Mouse (Mus musculus): ENCODE measurements around the gene Etl4. TPM values are rescaled to one million over a fixed set of nuclear protein-coding genes. Genes with fewer than 3 reads are reported as not detected.

Etl4 gene
- polyA plus RNA-seq, 1 experiment from 2014 or later = 12.3 TPM

GRCm38 (mm10) chr2:20770171-20770570, 860.6 kb downstream of the Etl4 start:
- Histone ChIP-seq H3K4me1 (replicated peaks) (no peaks in the 10 kb centered on the region), H3K9ac (no peak overlapping the region), H3K27ac (ENCODE audit: poor library complexity, severe bottlenecking) (no peak overlapping the region), H3K4me3 (no peak overlapping the region), H3K27me3 (replicated peaks) (no peaks in the 10 kb centered on the region), H3K36me3 (peaks cover 4% of the 10 kb centered on the region; the same call in 1 of the 2 replicates), H3K4me2 (no peak overlapping the region), H3K9me3 (replicated peaks) (no peaks in the 10 kb centered on the region)
- no peak for ATAC-seq (ENCODE audit: insufficient number of reproducible peaks, low FRiP score)

- no peaks in the 10 kb centered on the region for H3K27me3 ChIP-seq (replicated peaks)
- 60% methylated on average over 2 of the region's 2 CpGs for WGBS
- H3K9me3 ChIP-seq (replicated peaks) = no peaks in the 10 kb centered on the region
- H3K9ac ChIP-seq = no peak overlapping the region
- H3K27ac ChIP-seq (ENCODE audit: poor library complexity, severe bottlenecking) = no peak overlapping the region
- H3K4me3 ChIP-seq = no peak overlapping the region
- H3K4me1 ChIP-seq (replicated peaks) = no peaks in the 10 kb centered on the region
- no peak for ATAC-seq (ENCODE audit: insufficient number of reproducible peaks, low FRiP score)
- no peak overlapping the region for H3K4me2 ChIP-seq
- peaks cover 4% of the 10 kb centered on the region; the same call in 1 of the 2 replicates for H3K36me3 ChIP-seq
Observed at GRCm38 (mm10) chr2:20774462-20774861, 864.9 kb downstream of the Etl4 start.

DNA sequence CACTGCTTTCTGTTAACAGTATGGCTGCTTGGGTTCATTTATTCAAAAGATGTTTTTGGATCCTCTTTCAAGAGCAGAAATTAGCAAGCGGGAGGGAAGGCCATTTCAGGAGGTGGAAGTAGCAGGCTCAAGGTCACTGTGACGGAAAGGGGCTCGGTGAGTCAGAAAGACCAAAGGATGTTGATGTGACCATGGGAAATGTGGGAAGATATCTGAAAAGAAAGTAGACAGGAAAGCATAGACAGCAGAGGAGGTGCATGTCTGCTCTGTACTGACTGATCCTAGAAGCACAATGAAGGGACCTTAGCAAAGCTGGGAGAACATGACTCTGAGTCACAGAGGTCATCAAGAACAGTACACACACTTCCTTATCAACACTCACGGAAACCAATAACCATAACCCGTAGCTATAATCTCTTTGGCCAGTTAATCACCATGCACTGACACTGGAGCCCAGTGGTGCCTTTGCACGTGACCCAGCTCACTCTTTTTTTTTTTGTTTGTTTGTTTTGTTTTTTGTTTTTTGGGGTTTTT, 866.7 kb downstream of the Etl4 start:
- Histone ChIP-seq H3K4me3 (no peak overlapping the region), H3K4me2 (no peak overlapping the region), H3K9ac (no peak overlapping the region), H3K27ac (ENCODE audit: poor library complexity, severe bottlenecking) (no peak overlapping the region; the same call in 1 of the 2 replicates), H3K9me3 (replicated peaks) (no peaks in the 10 kb centered on the region), H3K4me1 (replicated peaks) (no peaks in the 10 kb centered on the region), H3K36me3 (no peaks in the 10 kb centered on the region), H3K27me3 (replicated peaks) (no peaks in the 10 kb centered on the region)
- ATAC-seq (ENCODE audit: insufficient number of reproducible peaks, low FRiP score) = peak; percentile 57; the same call in 1 of the 2 replicates
- WGBS = 53% methylated on average over 6 of the region's 6 CpGs

- WGBS = 75% methylated on average over 6 of the region's 6 CpGs
- no peak overlapping the region for H3K27ac ChIP-seq (ENCODE audit: poor library complexity, severe bottlenecking)
Observed at GRCm38 (mm10) chr2:20777931-20778330, 868.4 kb downstream of the Etl4 start.

DNA sequence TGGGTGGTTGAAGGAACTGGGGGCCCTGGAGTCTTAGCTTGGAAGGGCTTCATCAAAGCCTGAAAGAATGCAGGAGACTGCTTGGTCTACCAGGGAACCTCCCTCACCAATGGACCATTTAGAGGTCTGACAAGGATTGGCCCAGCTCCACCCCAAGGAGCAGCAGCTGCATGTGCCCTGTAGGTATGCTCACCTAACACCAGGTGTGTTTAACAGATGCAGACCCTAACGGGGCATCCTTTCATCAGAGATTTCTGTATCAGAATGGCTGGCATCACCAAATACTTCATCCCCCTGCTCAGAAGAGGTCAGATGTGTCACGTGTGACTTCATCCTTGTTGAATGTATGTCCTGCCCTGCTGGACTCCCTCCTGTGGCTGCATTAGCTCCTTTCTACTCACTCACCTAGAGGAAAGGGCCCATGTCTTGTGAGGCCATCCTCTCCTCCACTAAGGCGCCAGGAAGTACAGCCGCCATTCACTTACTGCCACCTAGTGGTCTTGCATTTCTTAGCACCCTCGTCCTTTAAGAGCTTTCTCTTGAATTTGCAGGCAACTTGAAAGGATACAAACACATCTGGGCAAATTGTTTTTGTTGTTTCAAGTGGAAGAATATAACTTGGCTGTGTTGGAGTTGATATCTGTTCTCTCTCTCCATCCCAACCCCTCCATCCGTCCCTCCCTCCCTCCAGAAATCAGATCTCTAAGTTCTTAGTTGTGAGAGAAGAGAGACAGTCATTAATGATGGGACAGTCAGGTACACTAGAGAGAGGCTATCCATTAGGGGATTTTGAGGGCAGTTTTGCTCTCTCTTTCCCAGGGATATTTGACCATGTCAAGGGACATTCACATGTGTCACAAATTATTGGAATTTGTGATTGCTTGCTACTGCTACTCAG, 870.2 kb downstream of the Etl4 start:
- no peaks in the 10 kb centered on the region for H3K4me1 ChIP-seq (replicated peaks)
- WGBS = 29% methylated on average over 6 of the region's 6 CpGs
- H3K27ac ChIP-seq (ENCODE audit: poor library complexity, severe bottlenecking) = no peak overlapping the region
- no peaks in the 10 kb centered on the region for H3K9me3 ChIP-seq (replicated peaks)
- ATAC-seq (ENCODE audit: insufficient number of reproducible peaks, low FRiP score) = no peak; the same call in 1 of the 2 replicates
- 0 out of 2 replicates have a peak, but pooled peaks cover 2% of the 10 kb centered on the region for H3K36me3 ChIP-seq
- no peak overlapping the region for H3K4me2 ChIP-seq
- H3K9ac ChIP-seq = no peak overlapping the region
- no peaks in the 10 kb centered on the region for H3K27me3 ChIP-seq (replicated peaks)
- H3K4me3 ChIP-seq = no peak overlapping the region

More at GRCm38 (mm10) chr2:20777931-20778330, 868.4 kb downstream of the Etl4 start:
- H3K27me3 ChIP-seq (replicated peaks) = no peaks in the 10 kb centered on the region
- no peak overlapping the region for H3K4me2 ChIP-seq
- H3K4me1 ChIP-seq (replicated peaks) = no peaks in the 10 kb centered on the region
- 0 out of 2 replicates have a peak, but pooled peaks cover 2% of the 10 kb centered on the region for H3K36me3 ChIP-seq
- H3K9me3 ChIP-seq (replicated peaks) = no peaks in the 10 kb centered on the region
- no peak for ATAC-seq (ENCODE audit: insufficient number of reproducible peaks, low FRiP score)
- no peak overlapping the region for H3K4me3 ChIP-seq
- no peak overlapping the region for H3K9ac ChIP-seq

GRCm38 (mm10) chr2:20801236-20801890, 891.8 kb downstream of the Etl4 start:
- Histone ChIP-seq H3K36me3 (peaks cover 24% of the 10 kb centered on the region), H3K4me1 (replicated peaks) (no peaks in the 10 kb centered on the region), H3K4me2 (no peak overlapping the region), H3K27ac (ENCODE audit: poor library complexity, severe bottlenecking) (no peak overlapping the region), H3K9ac (no peak overlapping the region), H3K9me3 (replicated peaks) (no peaks in the 10 kb centered on the region), H3K4me3 (no peak overlapping the region), H3K27me3 (replicated peaks) (no peaks in the 10 kb centered on the region)
- 70% methylated on average over 8 of the region's 8 CpGs for WGBS
- no peak for ATAC-seq (ENCODE audit: insufficient number of reproducible peaks, low FRiP score)

DNA sequence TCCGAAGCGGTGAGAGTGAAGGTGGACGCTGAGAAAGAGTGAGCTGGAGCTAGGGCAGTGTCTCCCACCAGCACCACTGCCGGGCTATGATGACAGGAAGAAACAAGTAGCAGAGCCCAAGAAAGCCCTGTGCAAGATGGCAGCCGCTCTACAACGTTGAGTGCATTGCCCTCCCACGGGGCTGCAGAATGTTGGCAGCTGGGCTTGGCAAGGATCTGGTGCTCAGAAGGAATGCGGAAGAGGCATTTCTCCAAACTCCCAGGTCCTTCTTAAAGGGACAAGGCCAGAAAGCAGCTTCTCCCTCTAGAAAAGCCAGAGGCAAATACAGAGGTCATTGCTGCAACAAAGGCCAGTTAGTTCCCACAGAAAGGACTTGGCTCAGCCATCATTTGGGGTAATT, 901.9 kb downstream of the Etl4 start:
- 72% methylated on average over 8 of the region's 8 CpGs for WGBS
- H3K9me3 ChIP-seq (replicated peaks) = no peaks in the 10 kb centered on the region

GRCm38 (mm10) chr2:20813986-20814385, 904.4 kb downstream of the Etl4 start:
- H3K4me1 ChIP-seq (replicated peaks) = peaks cover 5% of the 10 kb centered on the region; the same call in 1 of the 2 replicates
- 81% methylated on average over 2 of the region's 2 CpGs for WGBS
- H3K36me3 ChIP-seq = no peaks in the 10 kb centered on the region; the same call in 1 of the 2 replicates
- no peak for ATAC-seq (ENCODE audit: insufficient number of reproducible peaks, low FRiP score)
- no peaks in the 10 kb centered on the region for H3K27me3 ChIP-seq (replicated peaks)
- no peaks in the 10 kb centered on the region for H3K9me3 ChIP-seq (replicated peaks)
- H3K4me2 ChIP-seq = no peak overlapping the region
- H3K27ac ChIP-seq (ENCODE audit: poor library complexity, severe bottlenecking) = no peak overlapping the region
- H3K9ac ChIP-seq = no peak overlapping the region
- H3K4me3 ChIP-seq = no peak overlapping the region

More for the DNA sequence above, 901.9 kb downstream of the Etl4 start:
- no peak overlapping the region for H3K4me2 ChIP-seq
- no peak overlapping the region for H3K27ac ChIP-seq (ENCODE audit: poor library complexity, severe bottlenecking)
- no peaks in the 10 kb centered on the region for H3K27me3 ChIP-seq (replicated peaks)
- H3K4me1 ChIP-seq (replicated peaks) = peaks cover 5% of the 10 kb centered on the region; the same call in 1 of the 2 replicates
- H3K36me3 ChIP-seq = peaks cover 13% of the 10 kb centered on the region; the same call in 1 of the 2 replicates
- H3K9ac ChIP-seq = no peak overlapping the region
- no peak overlapping the region for H3K4me3 ChIP-seq
- no peak for ATAC-seq (ENCODE audit: insufficient number of reproducible peaks, low FRiP score)

DNA sequence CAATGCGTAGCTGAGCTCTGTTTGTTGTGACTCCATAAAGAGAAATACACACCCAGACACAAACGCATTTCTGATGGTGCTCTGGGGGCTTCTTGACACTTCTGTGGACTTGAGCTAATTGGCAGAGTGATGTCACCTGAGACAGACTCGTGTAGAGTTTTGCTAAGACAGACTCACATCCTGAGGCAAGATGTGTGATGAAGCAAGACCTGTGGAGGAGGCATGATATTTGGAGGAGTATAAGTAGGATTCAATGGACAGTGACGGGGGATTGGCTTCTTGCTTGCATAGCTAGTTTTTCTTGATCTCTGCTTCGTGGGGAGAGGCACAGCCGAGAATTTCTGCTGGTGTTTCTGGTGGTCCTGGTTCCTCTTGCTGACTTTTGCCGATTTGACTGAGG, 908.6 kb downstream of the Etl4 start:
- Histone ChIP-seq H3K4me3 (no peak overlapping the region), H3K4me1 (replicated peaks) (no peaks in the 10 kb centered on the region), H3K27me3 (replicated peaks) (no peaks in the 10 kb centered on the region), H3K9ac (no peak overlapping the region), H3K36me3 (no peaks in the 10 kb centered on the region), H3K27ac (ENCODE audit: poor library complexity, severe bottlenecking) (no peak overlapping the region), H3K4me2 (no peak overlapping the region), H3K9me3 (replicated peaks) (no peaks in the 10 kb centered on the region)
- WGBS = 74% methylated on average over 7 of the region's 7 CpGs
- ATAC-seq (ENCODE audit: insufficient number of reproducible peaks, low FRiP score) = no peak

GRCm38 (mm10) chr2:20826258-20826657, 916.7 kb downstream of the Etl4 start:
- Histone ChIP-seq H3K4me2 (no peak overlapping the region), H3K4me1 (replicated peaks) (no peaks in the 10 kb centered on the region), H3K9me3 (replicated peaks) (no peaks in the 10 kb centered on the region), H3K36me3 (no peaks in the 10 kb centered on the region), H3K4me3 (no peak overlapping the region), H3K27ac (ENCODE audit: poor library complexity, severe bottlenecking) (no peak overlapping the region), H3K9ac (no peak overlapping the region), H3K27me3 (replicated peaks) (no peaks in the 10 kb centered on the region)
- no peak for ATAC-seq (ENCODE audit: insufficient number of reproducible peaks, low FRiP score)

- Histone ChIP-seq H3K4me2 (no peak overlapping the region), H3K4me1 (replicated peaks) (no peaks in the 10 kb centered on the region), H3K27ac (ENCODE audit: poor library complexity, severe bottlenecking) (no peak overlapping the region), H3K9me3 (replicated peaks) (no peaks in the 10 kb centered on the region), H3K27me3 (replicated peaks) (no peaks in the 10 kb centered on the region), H3K9ac (no peak overlapping the region), H3K36me3 (no peaks in the 10 kb centered on the region), H3K4me3 (no peak overlapping the region)
- WGBS = 78% methylated on average over 3 of the region's 3 CpGs
- no peak for ATAC-seq (ENCODE audit: insufficient number of reproducible peaks, low FRiP score)
Observed at GRCm38 (mm10) chr2:20830882-20831281, 921.3 kb downstream of the Etl4 start.

Data from heart, embryonic 12.5 days (tissue).